Mouse (Mus musculus) embryonic facial prominence, embryonic 13.5 days (tissue): ENCODE data around the gene Cpt1b. TPM values are rescaled to one million over a fixed set of nuclear protein-coding genes. Genes with fewer than 3 reads are reported as not detected.

Experiments
- polyA plus RNA-seq: library from polyadenylated mRNA; unstranded; fragments of >200 nt; fragmentation: Nextera tagmentation; extraction: Ambion mirVana; gene quantifications from 2 replicates; pipeline ENCODE4 v1.2.1, GENCODE M21; 2015

The Cpt1b gene
- polyA plus RNA-seq, 1 experiment from 2014 or later = 0.55 TPM

Other genes with a start within 250 kb of the Cpt1b start
- 130 and 157 TPM in 2 replicates for gene Plxnb2, start 245.1 kb downstream of the Cpt1b start, polyA plus RNA-seq
- 21.3 TPM in 2 replicates for gene Dennd6b, start 229.4 kb downstream of the Cpt1b start, polyA plus RNA-seq
- 40.0 and 41.7 TPM in 2 replicates for gene Ppp6r2, start 214.3 kb downstream of the Cpt1b start, polyA plus RNA-seq
- 57.4 and 57.8 TPM in 2 replicates for gene Sbf1, start 110.6 kb downstream of the Cpt1b start, polyA plus RNA-seq
- not detected in 2 replicates for gene Adm2, start 103.1 kb downstream of the Cpt1b start, polyA plus RNA-seq
- gene Miox, start 91.5 kb downstream of the Cpt1b start, polyA plus RNA-seq = not detected in 2 replicates
- gene Lmf2, start 70.2 kb downstream of the Cpt1b start, polyA plus RNA-seq = 53.3 and 62.2 TPM in 2 replicates
- gene Ncaph2, start 70.1 kb downstream of the Cpt1b start, polyA plus RNA-seq = 164 and 188 TPM in 2 replicates
- 4.6 and 4.7 TPM in 2 replicates for gene Sco2, start 52.0 kb downstream of the Cpt1b start, polyA plus RNA-seq
- 1.4 and 1.6 TPM in 2 replicates for gene Tymp, start 48.8 kb downstream of the Cpt1b start, polyA plus RNA-seq
- gene Odf3b, start 46.6 kb downstream of the Cpt1b start, polyA plus RNA-seq = 0.54 and 0.93 TPM in 2 replicates
- gene Klhdc7b, start 40.9 kb downstream of the Cpt1b start, polyA plus RNA-seq = not detected in 2 replicates
- not detected in 2 replicates for gene Syce3, start 15.4 kb downstream of the Cpt1b start, polyA plus RNA-seq
- 5.5 and 6.0 TPM in 2 replicates for gene C730034F03Rik, start 3.7 kb upstream of the Cpt1b start, polyA plus RNA-seq
- not detected in 2 replicates for gene Gm44502, start 3.8 kb upstream of the Cpt1b start, polyA plus RNA-seq
- 59.3 and 71.1 TPM in 2 replicates for gene Chkb, start 4.0 kb upstream of the Cpt1b start, polyA plus RNA-seq
- 2.8 and 5.4 TPM in 2 replicates for gene Mapk8ip2, start 28.1 kb upstream of the Cpt1b start, polyA plus RNA-seq
- gene Arsa, start 51.6 kb upstream of the Cpt1b start, polyA plus RNA-seq = 20.8 and 22.9 TPM in 2 replicates
- 2.2 and 2.9 TPM in 2 replicates for gene Shank3, start 73.8 kb upstream of the Cpt1b start, polyA plus RNA-seq
- gene Acr, start 142.5 kb upstream of the Cpt1b start, polyA plus RNA-seq = 0.35 and 0.48 TPM in 2 replicates
- 51.5 and 54.8 TPM in 2 replicates for gene Rabl2, start 166.1 kb upstream of the Cpt1b start, polyA plus RNA-seq